Mouse (Mus musculus) thymus, postnatal 36 days (tissue): ENCODE measurements at regions not wholly inside any gene's neighbourhood (a gene's known extent, or its start where the extent isn't known, plus 50 kb on each side); places are given as distances from the start of the nearest gene placed in this dataset.
"Not testable (repeated sequence)": the region's sequence is repeated elsewhere in the genome, so short reads cannot be mapped to it uniquely, and the experiment has no call there.

Source experiments
- DNase-seq, 2 experiments: peaks; one replicate each; pipeline ENCODE4 v3.0.0; 2022; ENCODE audit warnings: mixed read lengths in 2 of 2

- DNase-seq, result not testable (repeated sequence)
These were observed 96.7 kb downstream of the Zfp369 start for GRCm38 (mm10) chr13:65375273-65375672.

- not testable (repeated sequence) for DNase-seq
These were observed 100.8 kb downstream of the Zfp369 start for GRCm38 (mm10) chr13:65379411-65379810.

GRCm38 (mm10) chr13:65414990-65415389, 97.5 kb upstream of the Gm10139 start:
- not testable (repeated sequence) for DNase-seq

- DNase-seq, result peak in 1 of 2 experiments; percentile 7
These were observed 92.3 kb upstream of the Gm10139 start for GRCm38 (mm10) chr13:65420201-65420600.
